Mouse (Mus musculus) intestine, embryonic 15.5 days (tissue): ENCODE results near the gene Xrn2. TPM values are rescaled to one million over a fixed set of nuclear protein-coding genes. Genes with fewer than 3 reads are reported as not detected.

ENCODE experiments used
- ATAC-seq: fragments of 200-750 bp; cut with Nextera tagmentation; 2 replicates; pipeline ENCODE4 v1.8.0; 2017; ENCODE audit warnings: moderate TSS enrichment, moderate library complexity
- H3K27ac ChIP-seq: fragments of 300-500 bp; sonication (generic); 2 replicates; pipeline ENCODE4 v1.5.1; 2015; ENCODE audit warnings: mild to moderate bottlenecking, inconsistent platforms
- H3K27me3 ChIP-seq: fragments of 300-500 bp; sonication (generic); replicated peaks from 2 replicates; pipeline ENCODE4 v1.6.1; 2015; ENCODE audit warnings: inconsistent platforms
- H3K36me3 ChIP-seq: fragments of 300-500 bp; sonication (generic); 2 replicates; pipeline ENCODE4 v1.6.1; 2015; ENCODE audit warnings: inconsistent platforms
- H3K4me1 ChIP-seq: fragments of 300-500 bp; sonication (generic); replicated peaks from 2 replicates; pipeline ENCODE4 v1.6.1; 2015; ENCODE audit warnings: inconsistent platforms
- H3K4me2 ChIP-seq: fragments of 300-500 bp; sonication (generic); replicated peaks from 2 replicates; pipeline ENCODE4 v1.6.1; 2015; ENCODE audit warnings: mild to moderate bottlenecking, inconsistent platforms
- H3K4me3 ChIP-seq: fragments of 300-500 bp; sonication (generic); replicated peaks from 2 replicates; pipeline ENCODE4 v1.5.1; 2015; ENCODE audit warnings: inconsistent platforms
- H3K9ac ChIP-seq: fragments of 300-500 bp; sonication (generic); 2 replicates; pipeline ENCODE4 v1.6.1; 2015; ENCODE audit warnings: inconsistent platforms
- H3K9me3 ChIP-seq: fragments of 300-500 bp; sonication (generic); 2 replicates; pipeline ENCODE4 v1.6.1; 2016; ENCODE audit warnings: inconsistent platforms
- WGBS: fragments of 180-500 bp; shearing (Covaris S2); methylation state at CpG from one replicate; pipeline ENCODE4 v1.1.7; 2015; 5-methylcytosine and 5-hydroxymethylcytosine counted together
- polyA plus RNA-seq: library from polyadenylated mRNA; unstranded; fragments of >200 nt; fragmentation: Nextera tagmentation; extraction: Ambion mirVana; gene quantifications from 2 replicates; pipeline ENCODE4 v1.2.1, GENCODE M21; 2015

Gene Xrn2
- 70.3 and 77.6 TPM in 2 replicates for polyA plus RNA-seq

DNA sequence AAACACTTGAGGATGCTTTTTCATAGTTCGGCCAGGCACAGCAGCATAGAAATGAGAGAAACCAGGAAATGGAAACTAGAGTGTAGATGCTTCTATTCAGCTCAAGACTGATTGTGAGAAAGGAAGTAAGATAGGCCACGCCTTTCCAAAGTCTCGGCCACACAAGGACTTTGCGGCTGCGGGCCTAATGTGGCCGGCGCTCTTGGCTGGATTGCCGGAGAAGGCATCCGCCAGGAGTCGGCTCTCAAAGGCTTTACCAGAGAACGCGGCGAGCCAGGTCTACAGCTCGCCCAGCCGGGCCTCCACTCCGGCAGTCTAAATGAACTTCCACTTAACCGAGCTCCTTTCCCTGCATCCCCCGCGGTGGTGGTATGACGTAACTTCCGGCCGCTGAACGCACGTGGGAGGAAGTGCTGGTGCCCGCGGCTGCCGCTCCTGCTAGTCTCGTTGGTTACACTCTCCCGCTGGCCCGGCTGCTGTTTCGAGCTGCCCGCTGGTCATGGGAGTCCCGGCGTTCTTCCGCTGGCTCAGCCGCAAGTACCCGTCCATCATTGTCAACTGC, at the start of gene Xrn2:
Xrn2 (plus strand) TSS at position 374 of the 562 bp plus-strand sequence.
- WGBS = under 1% methylated on average over 37 of the region's 37 CpGs
- no peaks in the 10 kb centered on the region for H3K9me3 ChIP-seq
- no peaks in the 10 kb centered on the region for H3K27me3 ChIP-seq
- ATAC-seq = peak; percentile 97
- H3K9ac ChIP-seq = peak within 1 kb of the TSS; percentile 91
- H3K27ac ChIP-seq = peak within 1 kb of the TSS; percentile 99
- H3K4me2 ChIP-seq = peak within 1 kb of the TSS; percentile 70
- no peaks in the 10 kb centered on the region for H3K36me3 ChIP-seq
- H3K4me3 ChIP-seq = peak within 1 kb of the TSS; percentile 90
- H3K4me1 ChIP-seq = peaks cover 5% of the 10 kb centered on the region; the same call in 1 of the 2 replicates

DNA sequence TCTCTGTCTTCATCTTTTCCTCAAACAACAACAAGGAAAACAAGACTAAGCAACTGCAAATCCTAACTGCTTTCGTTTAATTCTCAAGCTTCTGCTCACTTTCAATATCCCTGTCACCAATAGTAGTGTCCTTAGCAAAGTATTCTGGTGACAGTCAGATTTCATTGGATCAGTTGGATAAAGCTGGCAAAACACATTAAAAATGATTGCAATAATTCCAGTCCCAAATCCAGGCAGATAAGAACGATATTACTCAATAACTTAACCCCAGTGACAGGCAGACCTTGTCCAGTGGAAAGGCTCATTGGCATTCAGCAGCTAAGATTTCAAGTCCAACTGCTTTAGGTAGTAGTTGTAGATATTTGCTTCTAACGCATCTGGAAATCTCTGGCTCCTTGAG, 37.8 kb upstream of the Xrn2 start:
- no peaks in the 10 kb centered on the region for H3K4me1 ChIP-seq
- H3K9ac ChIP-seq = no peak overlapping the region
- H3K27ac ChIP-seq = no peak overlapping the region
- H3K27me3 ChIP-seq = no peaks in the 10 kb centered on the region
- no peaks in the 10 kb centered on the region for H3K9me3 ChIP-seq
- H3K36me3 ChIP-seq = no peaks in the 10 kb centered on the region
- no peak for ATAC-seq
- no peak overlapping the region for H3K4me2 ChIP-seq
- no peak overlapping the region for H3K4me3 ChIP-seq
- WGBS = 67% methylated on average over 3 of the region's 3 CpGs

DNA sequence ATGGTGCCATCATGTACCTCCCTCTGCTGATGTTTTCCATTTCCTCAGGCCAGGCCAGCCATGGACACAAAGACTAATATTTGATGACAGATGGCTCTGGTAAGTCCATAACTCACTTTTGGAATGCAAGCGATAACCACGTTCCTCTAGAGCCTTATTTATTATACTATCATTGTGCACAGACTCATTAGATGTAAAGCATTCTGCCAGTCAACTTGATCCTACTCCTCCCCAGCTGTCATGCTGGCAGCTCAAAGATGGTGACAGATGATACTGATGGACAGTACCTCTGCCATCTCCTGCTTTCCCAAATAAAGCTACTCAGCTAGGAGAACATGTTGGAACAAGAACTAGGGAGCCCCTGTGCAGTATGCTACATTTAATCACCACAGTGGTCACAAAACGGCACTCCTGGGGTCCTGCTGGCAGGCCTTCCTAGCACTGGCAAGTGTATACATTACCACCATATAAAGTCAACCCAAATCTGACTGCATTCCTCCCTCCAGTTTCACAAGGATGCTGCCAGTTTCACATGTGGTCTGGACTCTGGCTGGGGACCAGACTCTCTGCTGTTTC, 37.3 kb upstream of the Xrn2 start:
- WGBS = 62% methylated on average over 3 of the region's 3 CpGs
- no peak overlapping the region for H3K4me2 ChIP-seq
- no peak for ATAC-seq

DNA sequence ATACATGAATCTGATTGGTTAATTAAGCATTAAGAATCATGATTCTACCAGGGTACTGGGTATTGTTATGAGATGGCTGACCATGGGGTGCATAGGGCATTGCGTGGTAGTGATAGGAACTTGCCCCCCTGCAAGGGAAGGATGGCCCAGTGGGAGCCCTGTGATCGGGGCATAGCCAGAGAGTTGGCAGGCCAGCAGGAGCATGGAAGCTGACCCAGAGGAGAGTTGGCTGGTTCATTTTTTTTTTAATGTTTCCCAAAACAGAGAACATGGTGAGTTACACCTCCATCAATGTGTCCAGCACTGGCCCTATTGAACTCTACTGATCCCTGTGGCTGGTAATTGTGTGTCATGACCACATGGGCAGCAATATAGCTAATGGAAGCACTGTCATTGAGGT, 30.0 kb upstream of the Xrn2 start:
- Histone ChIP-seq H3K27ac (no peak overlapping the region), H3K4me1 (no peaks in the 10 kb centered on the region), H3K9me3 (no peaks in the 10 kb centered on the region), H3K9ac (no peak overlapping the region), H3K4me3 (no peak overlapping the region), H3K27me3 (no peaks in the 10 kb centered on the region), H3K36me3 (no peaks in the 10 kb centered on the region), H3K4me2 (no peak overlapping the region)
- WGBS = 88% methylated on average over 2 of the region's 2 CpGs
- ATAC-seq = no peak

More for the DNA sequence above, 37.3 kb upstream of the Xrn2 start:
- Histone ChIP-seq H3K4me3 (no peak overlapping the region), H3K27me3 (no peaks in the 10 kb centered on the region), H3K9me3 (no peaks in the 10 kb centered on the region), H3K4me1 (no peaks in the 10 kb centered on the region), H3K9ac (no peak overlapping the region), H3K27ac (no peak overlapping the region), H3K36me3 (no peaks in the 10 kb centered on the region)

DNA sequence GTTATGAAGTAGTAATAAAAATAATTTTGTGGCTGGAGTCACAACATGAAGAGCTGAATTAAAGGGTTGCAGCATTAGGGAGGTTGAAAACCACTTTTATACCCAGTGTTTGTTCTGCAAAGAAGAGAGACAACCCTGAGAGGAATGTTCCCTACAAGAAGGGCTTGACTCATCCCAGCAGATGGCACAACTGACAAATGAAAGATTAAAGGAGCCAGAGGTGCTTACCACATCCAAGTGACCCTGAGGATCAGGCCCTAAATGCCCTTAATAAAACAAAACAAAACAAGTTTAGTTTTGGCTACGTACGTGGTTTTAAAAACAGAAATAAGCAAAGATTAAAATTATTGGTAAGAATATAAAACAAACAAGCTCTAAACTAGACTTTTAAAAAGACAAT, 28.0 kb upstream of the Xrn2 start:
- H3K9me3 ChIP-seq = no peaks in the 10 kb centered on the region
- no peak overlapping the region for H3K27ac ChIP-seq
- H3K36me3 ChIP-seq = no peaks in the 10 kb centered on the region
- no peak overlapping the region for H3K9ac ChIP-seq
- H3K4me1 ChIP-seq = no peaks in the 10 kb centered on the region
- WGBS = 90% methylated on average over 2 of the region's 2 CpGs
- H3K27me3 ChIP-seq = no peaks in the 10 kb centered on the region
- no peak overlapping the region for H3K4me3 ChIP-seq
- no peak for ATAC-seq
- H3K4me2 ChIP-seq = no peak overlapping the region

DNA sequence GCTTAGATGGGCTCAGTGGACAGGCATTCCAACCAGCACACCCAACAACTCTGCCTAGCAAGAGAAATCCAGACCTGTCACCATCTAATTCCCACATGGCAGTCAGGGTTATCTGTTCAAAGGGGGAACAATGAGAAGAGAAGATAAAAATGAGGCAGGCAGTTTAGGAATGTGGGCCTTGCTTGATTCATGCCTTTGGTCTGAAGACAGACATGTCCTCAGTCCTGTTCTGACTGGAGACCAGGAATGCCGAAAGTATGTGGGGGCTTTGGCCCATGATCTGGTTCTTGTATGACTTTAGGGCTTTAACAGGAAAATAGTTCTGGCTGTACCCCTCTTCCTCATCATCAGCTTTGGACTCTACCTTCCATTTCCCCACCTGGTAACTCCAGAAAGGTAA, 27.0 kb upstream of the Xrn2 start:
- Histone ChIP-seq H3K27ac (no peak overlapping the region), H3K4me1 (no peaks in the 10 kb centered on the region), H3K36me3 (no peaks in the 10 kb centered on the region), H3K9ac (no peak overlapping the region), H3K4me3 (no peak overlapping the region), H3K27me3 (no peaks in the 10 kb centered on the region), H3K4me2 (no peak overlapping the region), H3K9me3 (no peaks in the 10 kb centered on the region)
- 89% methylated on average over 1 of the region's 1 CpGs for WGBS
- no peak for ATAC-seq

DNA sequence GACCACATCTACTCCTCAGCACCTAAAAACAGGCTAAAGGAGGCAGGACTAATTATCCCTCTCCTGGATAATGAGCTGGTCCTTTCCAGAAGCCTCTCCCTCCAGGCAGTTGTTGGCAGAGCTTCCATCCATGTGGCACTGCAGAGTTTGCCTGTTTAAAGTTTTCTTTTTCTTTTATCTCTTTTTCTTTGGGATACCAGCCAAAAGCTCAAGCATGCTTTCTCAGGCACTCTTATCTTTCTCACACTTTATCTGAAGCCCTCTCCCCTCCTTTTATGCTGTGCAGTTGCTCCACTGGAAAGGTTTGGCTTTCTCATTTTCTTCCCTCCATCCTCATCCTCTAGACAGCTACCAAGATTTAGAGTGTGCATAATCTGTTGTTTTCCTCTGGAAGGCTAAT, 26.4 kb upstream of the Xrn2 start:
- Histone ChIP-seq H3K4me3 (no peak overlapping the region), H3K27ac (no peak overlapping the region), H3K9ac (no peak overlapping the region), H3K4me2 (no peak overlapping the region), H3K4me1 (no peaks in the 10 kb centered on the region), H3K9me3 (no peaks in the 10 kb centered on the region), H3K27me3 (no peaks in the 10 kb centered on the region), H3K36me3 (no peaks in the 10 kb centered on the region)
- ATAC-seq = no peak

DNA sequence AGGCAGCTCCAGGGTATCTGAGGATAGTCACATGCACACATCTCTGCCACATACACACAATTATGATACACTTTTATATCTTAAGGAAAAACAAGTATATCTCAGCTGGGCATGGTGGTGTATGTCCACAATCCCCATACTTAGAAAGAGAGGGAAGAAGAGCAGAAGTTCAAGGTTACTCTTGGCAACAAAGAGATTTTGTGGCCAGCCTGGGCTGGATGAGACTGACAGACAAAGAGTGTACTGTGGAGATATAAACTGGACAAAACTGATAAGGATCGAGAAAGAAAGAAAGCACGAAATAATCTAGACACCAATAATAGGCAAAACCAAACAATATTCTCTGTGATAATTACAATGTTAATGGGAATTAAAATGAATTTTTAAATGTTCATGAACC, 5.5 kb upstream of the Xrn2 start:
- no peak overlapping the region for H3K9ac ChIP-seq
- no peak overlapping the region for H3K4me2 ChIP-seq
- H3K4me3 ChIP-seq = no peak overlapping the region
- H3K9me3 ChIP-seq = no peaks in the 10 kb centered on the region
- no peak overlapping the region for H3K27ac ChIP-seq
- no peaks in the 10 kb centered on the region for H3K27me3 ChIP-seq
- ATAC-seq = no peak
- no peaks in the 10 kb centered on the region for H3K36me3 ChIP-seq
- 81% methylated on average over 2 of the region's 2 CpGs for WGBS
- H3K4me1 ChIP-seq = peaks cover 5% of the 10 kb centered on the region; the same call in 1 of the 2 replicates

DNA sequence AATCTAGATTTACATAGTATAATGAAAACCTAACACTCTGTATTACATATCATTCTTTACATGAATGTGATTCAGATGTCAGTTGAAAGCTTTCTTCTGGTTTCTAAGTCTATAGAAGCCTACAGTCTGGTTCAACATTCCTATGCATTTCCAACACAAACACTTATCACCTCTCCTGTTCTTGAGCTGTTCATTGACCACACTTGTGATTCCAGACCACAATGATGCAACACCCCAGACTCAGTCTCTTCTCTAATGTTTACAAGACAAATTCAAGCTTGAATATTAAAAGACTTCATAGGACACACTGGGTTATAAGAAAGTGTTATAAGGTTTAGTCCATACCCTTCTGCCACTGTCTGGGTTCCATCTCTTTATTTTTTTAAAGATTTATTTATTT, 3.7 kb upstream of the Xrn2 start:
- no peak overlapping the region for H3K4me2 ChIP-seq
- H3K4me1 ChIP-seq = peaks cover 5% of the 10 kb centered on the region; the same call in 1 of the 2 replicates
- H3K27me3 ChIP-seq = no peaks in the 10 kb centered on the region
- ATAC-seq = no peak
- H3K9me3 ChIP-seq = no peaks in the 10 kb centered on the region
- H3K9ac ChIP-seq = no peak overlapping the region
- no peaks in the 10 kb centered on the region for H3K36me3 ChIP-seq
- H3K4me3 ChIP-seq = no peak overlapping the region
- H3K27ac ChIP-seq = no peak overlapping the region

DNA sequence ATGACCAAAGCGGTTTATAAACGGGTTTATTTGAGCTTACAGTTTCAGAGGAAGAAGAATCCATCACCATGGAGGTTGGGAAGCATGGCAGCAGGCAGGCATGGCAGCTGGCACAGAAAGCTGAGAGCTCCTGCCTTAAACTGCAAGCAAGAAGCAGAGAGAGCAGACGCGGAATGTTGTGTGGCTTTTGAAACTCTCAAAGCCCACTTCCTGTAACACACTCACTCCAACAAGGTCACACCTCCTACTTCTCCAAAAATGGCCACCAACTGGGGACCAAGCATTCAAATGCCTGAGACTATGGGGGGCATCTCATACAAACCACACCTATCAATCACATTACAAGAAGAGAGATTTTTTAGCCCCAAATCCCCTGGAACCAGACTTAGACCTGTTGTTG, 2.7 kb upstream of the Xrn2 start:
- Histone ChIP-seq H3K9me3 (no peaks in the 10 kb centered on the region), H3K4me2 (no peak overlapping the region), H3K4me3 (no peak overlapping the region), H3K27me3 (no peaks in the 10 kb centered on the region), H3K36me3 (no peaks in the 10 kb centered on the region), H3K4me1 (peaks cover 5% of the 10 kb centered on the region; the same call in 1 of the 2 replicates), H3K27ac (no peak overlapping the region), H3K9ac (no peak overlapping the region)
- no peak for ATAC-seq
- WGBS = 92% methylated on average over 4 of the region's 4 CpGs

DNA sequence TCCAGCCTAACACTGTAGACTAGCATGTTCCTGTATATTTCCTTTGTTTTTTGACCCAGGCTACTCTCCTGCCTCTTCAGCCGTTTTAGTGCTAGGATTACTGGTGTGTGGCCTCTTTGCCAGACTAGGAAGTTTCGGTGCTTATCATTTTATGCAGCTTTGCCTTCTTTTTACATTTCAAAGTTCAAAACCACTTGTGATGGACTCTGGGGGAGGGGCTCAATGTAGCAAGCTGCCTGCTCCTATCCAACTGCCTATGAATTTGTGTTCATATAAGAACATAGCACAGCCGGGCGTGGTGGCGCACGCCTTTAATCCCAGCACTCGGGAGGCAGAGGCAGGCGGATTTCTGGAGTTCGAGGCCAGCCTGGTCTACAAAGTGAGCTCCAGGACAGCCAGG, 1.8 kb upstream of the Xrn2 start:
- H3K36me3 ChIP-seq = no peaks in the 10 kb centered on the region
- H3K9ac ChIP-seq = no peak overlapping the region
- H3K27me3 ChIP-seq = no peaks in the 10 kb centered on the region
- H3K4me1 ChIP-seq = peaks cover 5% of the 10 kb centered on the region; the same call in 1 of the 2 replicates
- no peaks in the 10 kb centered on the region for H3K9me3 ChIP-seq
- H3K4me3 ChIP-seq = no peak overlapping the region
- no peak overlapping the region for H3K27ac ChIP-seq
- 92% methylated on average over 9 of the region's 9 CpGs for WGBS
- H3K4me2 ChIP-seq = no peak overlapping the region
- no peak for ATAC-seq

DNA sequence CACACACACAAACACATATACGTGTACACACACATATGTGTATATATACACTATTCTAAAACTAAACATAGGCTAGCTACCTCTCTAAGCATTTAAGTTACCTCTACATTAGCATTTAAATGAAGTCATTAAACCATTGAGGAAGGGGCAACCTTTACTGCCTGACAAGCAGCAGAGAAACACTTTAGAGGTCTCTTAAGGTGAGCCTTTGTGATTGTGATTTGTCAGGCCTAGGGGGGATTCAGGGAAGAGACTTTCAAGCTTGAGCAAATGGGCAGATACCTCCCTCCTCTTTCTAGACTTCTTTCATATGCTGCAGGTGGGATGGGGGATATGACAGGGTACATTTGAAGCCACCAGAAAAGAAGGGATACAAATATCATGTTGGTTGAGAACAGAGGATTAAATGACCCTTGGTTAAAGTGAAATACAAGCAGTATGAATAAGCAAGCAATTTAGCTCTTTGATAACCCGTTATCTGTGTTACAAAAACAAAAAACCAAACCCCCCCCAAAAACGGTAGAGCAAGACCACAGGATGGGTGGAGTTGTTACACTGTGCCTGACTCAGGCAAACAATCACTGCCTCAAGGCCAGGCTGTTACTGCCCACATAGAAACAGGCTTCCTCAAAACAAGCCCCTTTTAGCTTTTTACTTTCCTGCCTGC, 1.2 kb upstream of the Xrn2 start:
- H3K4me1 ChIP-seq = peaks cover 5% of the 10 kb centered on the region; the same call in 1 of the 2 replicates
- no peaks in the 10 kb centered on the region for H3K9me3 ChIP-seq
- H3K4me3 ChIP-seq = peak overlapping the region; percentile 90
- peak overlapping the region; percentile 70 for H3K4me2 ChIP-seq
- no peaks in the 10 kb centered on the region for H3K27me3 ChIP-seq
- no peaks in the 10 kb centered on the region for H3K36me3 ChIP-seq
- 51% methylated on average over 3 of the region's 3 CpGs for WGBS
- ATAC-seq = no peak
- peak overlapping the region; percentile 91 for H3K9ac ChIP-seq
- peak overlapping the region; percentile 99 for H3K27ac ChIP-seq
